Mouse (Mus musculus): ENCODE data around the gene Olfr788.

The Olfr788 gene

GRCm38 (mm10) chr10:129470698-129471097 lies at the start of gene Olfr788:
Olfr788 (plus strand) TSS chr10:129470998.
- DNase-seq (ENCODE audit: low read depth, low spot score), result no peak

DNA sequence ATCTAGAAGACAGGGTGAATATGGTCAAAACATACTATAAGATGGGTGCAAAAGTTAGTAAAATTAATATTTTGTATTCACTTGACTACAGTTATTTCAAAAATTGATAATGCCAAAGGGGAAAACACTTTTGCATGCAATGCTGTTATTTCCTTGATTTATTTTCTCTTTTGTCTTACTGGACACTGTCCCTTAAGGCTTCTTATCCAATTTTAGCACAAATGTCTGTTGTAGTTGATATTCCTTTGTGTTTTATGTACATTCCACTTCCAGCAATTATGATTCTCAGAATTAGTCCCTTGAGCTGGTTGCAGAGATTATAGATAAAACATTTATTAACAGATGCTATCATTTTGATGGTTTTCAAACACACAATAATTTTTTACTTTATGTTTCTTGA lies 43.8 kb upstream of the Olfr788 start, which contains the start of gene Olfr786:
Gene Olfr786 (plus strand): TSS at position 301 of the 400 bp plus-strand sequence.
- DNase-seq (ENCODE audit: low read depth, low spot score), result no peak

GRCm38 (mm10) chr10:129461562-129461961 lies 9.2 kb upstream of the Olfr788 start, which contains the start of gene Olfr787:
Olfr787 (plus strand) TSS chr10:129461862.
- DNase-seq (ENCODE audit: low read depth, low spot score), result no peak

DNA sequence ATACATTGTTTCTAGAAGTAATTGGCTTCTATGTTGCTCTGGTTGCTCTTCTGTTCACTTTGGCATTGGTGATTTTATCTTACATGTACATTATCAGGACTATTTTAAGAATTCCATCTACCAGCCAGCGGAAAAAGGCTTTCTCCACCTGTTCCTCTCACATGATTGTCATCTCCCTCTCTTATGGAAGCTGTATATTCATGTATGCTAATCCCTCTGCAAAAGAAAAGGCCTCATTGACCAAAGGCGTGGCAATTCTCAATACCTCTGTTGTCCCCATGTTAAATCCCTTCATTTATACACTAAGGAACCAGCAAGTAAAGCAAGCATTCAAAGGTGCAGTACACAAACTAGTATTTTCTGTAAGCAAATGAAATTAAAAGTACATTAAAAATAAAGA lies 2.5 kb downstream of the Olfr788 start:
- no peak for DNase-seq (ENCODE audit: low read depth, low spot score)

GRCm38 (mm10) chr10:129473723-129474122 lies 2.9 kb downstream of the Olfr788 start:
- DNase-seq (ENCODE audit: low read depth, low spot score), result no peak

GRCm38 (mm10) chr10:129484452-129484851 lies 13.7 kb downstream of the Olfr788 start, which contains the start of gene Olfr789:
Olfr789 (plus strand) TSS chr10:129484752.
- no peak for DNase-seq (ENCODE audit: low read depth, low spot score)

GRCm38 (mm10) chr10:129490101-129490500 lies 19.3 kb downstream of the Olfr788 start:
- DNase-seq (ENCODE audit: low read depth, low spot score), result no peak

DNA sequence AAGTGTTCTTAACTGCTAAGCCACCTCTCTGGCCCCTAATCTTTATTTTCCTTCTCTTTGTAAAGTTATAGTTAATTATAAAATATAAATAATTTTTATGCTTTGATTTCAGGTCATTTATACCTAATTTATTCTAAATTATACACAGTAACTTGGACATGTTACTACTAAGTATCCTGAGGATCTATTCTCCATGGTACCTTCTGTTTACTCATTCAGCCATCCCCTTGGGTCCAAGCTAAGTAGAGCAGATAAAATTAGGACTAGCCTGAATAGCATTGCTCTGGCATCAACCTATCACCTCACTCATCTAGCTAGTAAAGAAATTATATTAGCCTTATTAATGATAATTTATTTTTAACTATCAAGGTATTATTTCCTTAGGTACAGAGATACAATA lies 27.4 kb downstream of the Olfr788 start, which contains the start of gene Olfr790:
Gene Olfr790 (plus strand): TSS at position 301 of the 400 bp plus-strand sequence.
- no peak for DNase-seq (ENCODE audit: low read depth, low spot score)

DNA sequence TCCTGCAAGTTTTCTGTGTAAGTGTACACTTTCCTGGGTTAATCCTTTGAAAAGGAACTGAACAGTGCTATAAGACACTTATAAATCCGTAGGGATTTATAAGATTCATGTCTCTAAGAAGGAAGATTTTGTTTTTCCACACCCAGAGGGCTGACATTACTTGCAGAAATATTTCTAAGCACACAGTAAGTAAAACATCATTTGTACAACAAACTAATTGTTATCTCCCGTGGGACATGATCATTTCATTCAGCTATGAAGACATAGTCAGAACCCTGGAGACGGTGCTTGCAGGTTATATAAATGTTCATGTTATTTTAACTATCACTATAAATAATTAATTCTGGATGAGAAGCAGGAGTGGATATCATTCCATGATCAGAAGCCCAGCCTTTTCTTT lies 50.7 kb downstream of the Olfr788 start, which contains the start of gene Olfr791:
Gene Olfr791 (plus strand): TSS at position 301 of the 400 bp plus-strand sequence.
- DNase-seq (ENCODE audit: low read depth, low spot score), result no peak

Data from A20 (cell line).